Mouse (Mus musculus) brown adipose tissue, adult 24 weeks (tissue): ENCODE data around the gene Pon2. TPM values are rescaled to one million over a fixed set of nuclear protein-coding genes. Genes with fewer than 3 reads are reported as not detected.
A peak's percentile ranks its signal among the peaks of the same experiment; 100 is the strongest.
"Not testable (repeated sequence)": the region's sequence is repeated elsewhere in the genome, so short reads cannot be mapped to it uniquely, and the experiment has no call there.

ENCODE experiments used
- H3K27ac ChIP-seq: fragments of 200-500 bp; replicated peaks from 2 replicates; pipeline ENCODE4 v1.5.1; 2012; ENCODE audit warnings: low read depth, mild to moderate bottlenecking, low read length
- H3K4me1 ChIP-seq: fragments of 200-500 bp; 2 replicates; pipeline ENCODE4 v1.6.1; 2012; ENCODE audit warnings: low read length, mixed read lengths; ENCODE audit not compliant: control insufficient read depth, insufficient read depth, insufficient read length
- H3K4me3 ChIP-seq: fragments of 200-500 bp; 2 replicates; pipeline ENCODE4 v1.5.1; 2012; ENCODE audit warnings: low read depth, mild to moderate bottlenecking, low read length, moderate library complexity; ENCODE audit not compliant: insufficient read depth
- polyA plus RNA-seq: library from polyadenylated mRNA; stranded (reverse); fragments of >200 nt; gene quantifications from 2 replicates; pipeline ENCODE4 v1.2.4, GENCODE M21; 2012; ENCODE audit not compliant: missing spikeins, insufficient read depth, insufficient read length

Gene Pon2
- 23.0 and 42.4 TPM in 2 replicates for polyA plus RNA-seq

GRCm38 (mm10) chr6:5298092-5298554, at the start of gene Pon2:
Pon2 (minus strand) TSS chr6:5298455.
- Histone ChIP-seq H3K4me1 (peaks cover 4% of the 10 kb centered on the region; the same call in 1 of the 2 replicates), H3K27ac (peak within 1 kb of the TSS; percentile 89), H3K4me3 (peak within 1 kb of the TSS; percentile 80)

- Histone ChIP-seq H3K27ac (no peak overlapping the region), H3K4me3 (no peak overlapping the region)
Observed at GRCm38 (mm10) chr6:5344255-5344654, 46.0 kb upstream of the Pon2 start.

DNA sequence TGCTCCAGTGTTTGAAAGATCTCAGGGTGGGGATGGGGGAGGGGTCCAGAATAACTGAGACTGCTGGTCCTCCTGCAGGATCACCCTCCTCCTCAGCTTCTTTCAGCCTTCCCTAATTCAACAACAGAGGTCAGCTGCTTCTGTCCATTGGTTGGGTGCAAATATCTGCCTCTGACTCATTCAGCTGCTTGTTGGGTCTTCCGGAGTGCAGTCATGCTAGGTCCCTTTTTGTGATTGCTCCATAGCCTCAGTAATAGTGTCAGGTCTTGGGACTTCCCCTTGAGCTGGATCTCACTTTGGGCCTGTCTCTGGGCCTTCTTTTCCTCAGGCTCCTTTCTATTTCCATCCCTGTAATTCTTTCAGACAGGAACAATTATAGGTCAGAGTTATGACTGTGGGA, 41.0 kb upstream of the Pon2 start:
- not testable (repeated sequence) for H3K4me3 ChIP-seq, H3K27ac ChIP-seq, H3K4me1 ChIP-seq

More at GRCm38 (mm10) chr6:5344255-5344654, 46.0 kb upstream of the Pon2 start:
- no peaks in the 10 kb centered on the region for H3K4me1 ChIP-seq

DNA sequence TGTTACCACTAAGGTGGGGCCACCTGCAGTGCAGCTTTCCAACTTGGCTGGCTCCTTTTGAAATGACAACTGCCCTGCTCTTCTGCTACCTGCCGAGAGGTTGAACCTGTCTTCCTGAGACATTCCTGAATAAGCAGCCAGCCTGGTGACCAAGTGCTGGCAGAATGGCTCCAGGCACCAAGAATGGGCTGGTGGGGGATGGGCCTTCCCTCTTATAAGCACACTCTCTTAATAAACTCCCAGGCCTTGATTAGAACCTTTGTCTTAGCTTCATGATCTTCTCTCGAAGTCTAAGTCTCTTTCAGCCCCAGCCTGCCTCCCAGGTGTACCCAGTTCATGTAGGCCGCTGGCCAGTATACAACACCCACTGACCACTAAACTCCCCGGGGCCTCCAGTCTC, 40.5 kb upstream of the Pon2 start:
- H3K4me1 ChIP-seq, H3K4me3 ChIP-seq, H3K27ac ChIP-seq: not testable (repeated sequence)

GRCm38 (mm10) chr6:5336016-5336415, 37.8 kb upstream of the Pon2 start:
- H3K27ac ChIP-seq, H3K4me3 ChIP-seq, H3K4me1 ChIP-seq: not testable (repeated sequence)

- Histone ChIP-seq H3K27ac (no peak overlapping the region), H3K4me1 (no peaks in the 10 kb centered on the region), H3K4me3 (no peak overlapping the region)
Observed at GRCm38 (mm10) chr6:5334021-5334420, 35.8 kb upstream of the Pon2 start.

DNA sequence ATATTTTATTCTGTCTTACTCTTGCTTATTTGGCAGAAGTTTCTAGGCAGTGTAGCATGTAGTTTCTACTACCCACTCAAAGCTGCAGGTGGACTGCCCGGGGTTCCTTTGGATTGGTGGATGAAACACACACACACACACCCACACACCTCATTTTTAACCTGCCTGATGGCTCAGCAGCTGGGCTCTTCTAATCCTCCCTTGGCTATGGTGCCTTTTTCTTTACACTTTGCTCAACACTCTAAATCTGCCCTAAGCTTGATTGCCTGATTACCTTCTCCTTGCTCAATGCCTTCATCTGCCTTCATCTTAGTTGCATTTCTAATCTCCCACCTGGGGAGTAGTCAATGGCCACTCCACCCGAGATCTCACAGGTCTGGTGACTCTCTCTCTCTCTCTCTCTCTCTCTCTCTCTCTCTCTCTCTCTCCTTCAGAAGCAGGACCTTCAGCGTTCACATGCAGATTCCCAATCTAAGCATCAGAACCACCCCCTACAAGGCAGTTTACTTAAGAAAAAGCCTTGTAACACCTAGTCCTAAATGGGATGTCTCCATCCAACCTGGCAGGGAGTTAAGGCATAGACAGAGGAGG, 34.4 kb upstream of the Pon2 start:
- H3K4me3 ChIP-seq = no peak overlapping the region
- H3K27ac ChIP-seq = no peak overlapping the region
- H3K4me1 ChIP-seq = no peaks in the 10 kb centered on the region

GRCm38 (mm10) chr6:5325122-5325521, 26.9 kb upstream of the Pon2 start:
- no peaks in the 10 kb centered on the region for H3K4me1 ChIP-seq
- H3K27ac ChIP-seq = no peak overlapping the region
- no peak overlapping the region for H3K4me3 ChIP-seq

GRCm38 (mm10) chr6:5324101-5324500, 25.8 kb upstream of the Pon2 start:
- H3K4me3 ChIP-seq, H3K4me1 ChIP-seq, H3K27ac ChIP-seq: not testable (repeated sequence)

GRCm38 (mm10) chr6:5316630-5317029, 18.4 kb upstream of the Pon2 start:
- no peak overlapping the region for H3K27ac ChIP-seq
- no peak overlapping the region for H3K4me3 ChIP-seq
- H3K4me1 ChIP-seq = no peaks in the 10 kb centered on the region

DNA sequence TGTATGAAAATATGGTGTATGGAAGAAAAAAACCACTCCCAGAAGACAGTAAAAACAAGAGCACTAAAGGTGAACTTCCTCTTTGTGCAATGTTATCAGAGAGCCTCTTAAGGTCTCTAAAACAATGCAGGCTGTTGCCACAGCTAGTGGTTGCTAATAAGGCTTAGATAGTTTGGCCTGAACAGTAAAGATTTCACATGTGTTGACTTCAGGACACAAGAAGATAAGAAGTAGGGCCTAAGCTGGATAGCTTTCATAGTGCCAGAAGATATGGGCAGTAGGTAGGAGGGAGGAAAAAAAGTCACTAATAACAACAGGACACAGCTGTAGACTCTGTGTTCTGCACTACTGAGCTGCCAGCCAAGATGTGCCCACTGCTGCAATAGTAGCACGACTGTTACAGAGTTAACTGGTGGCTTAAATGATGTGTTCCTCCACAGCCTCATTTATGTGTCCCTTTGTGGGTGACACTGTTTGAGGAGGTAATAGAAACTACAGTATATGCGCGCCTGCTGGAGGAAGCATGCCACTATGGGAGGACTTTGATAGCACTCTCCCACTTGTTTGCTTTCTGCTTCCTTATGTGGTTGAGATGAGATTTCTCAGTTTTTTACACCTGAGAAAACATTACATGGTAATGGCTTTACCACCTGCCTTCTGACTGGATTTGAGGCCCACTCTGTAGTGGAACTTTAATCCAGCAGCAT, 17.0 kb upstream of the Pon2 start:
- no peak overlapping the region for H3K27ac ChIP-seq
- no peaks in the 10 kb centered on the region for H3K4me1 ChIP-seq
- no peak overlapping the region for H3K4me3 ChIP-seq

GRCm38 (mm10) chr6:5313951-5314590, 15.8 kb upstream of the Pon2 start:
- Histone ChIP-seq H3K4me1 (no peaks in the 10 kb centered on the region), H3K4me3 (no peak overlapping the region), H3K27ac (no peak overlapping the region)

DNA sequence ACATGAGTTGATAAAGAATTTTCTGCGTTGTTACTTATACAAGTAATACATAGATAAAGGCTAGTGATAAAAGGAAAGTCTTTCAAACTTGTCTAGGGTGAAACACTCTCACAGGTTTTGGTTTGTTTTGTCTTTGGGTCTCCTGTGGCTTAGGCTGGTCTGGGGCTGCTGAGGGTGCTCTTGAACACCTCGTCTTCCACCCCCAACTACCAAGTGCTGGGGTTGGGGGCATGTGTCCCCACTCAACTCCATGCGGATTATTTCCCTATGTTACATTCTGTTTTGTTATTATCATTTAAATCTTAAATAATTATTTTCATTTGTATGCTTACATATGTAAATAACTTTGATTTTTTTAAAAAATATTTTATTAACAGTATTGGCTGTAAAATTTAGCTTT, 12.2 kb upstream of the Pon2 start:
- H3K4me3 ChIP-seq = no peak overlapping the region
- H3K4me1 ChIP-seq = no peaks in the 10 kb centered on the region
- no peak overlapping the region for H3K27ac ChIP-seq

- Histone ChIP-seq H3K27ac (no peak overlapping the region), H3K4me3 (no peak overlapping the region), H3K4me1 (no peaks in the 10 kb centered on the region)
Observed at GRCm38 (mm10) chr6:5309595-5310197, 11.4 kb upstream of the Pon2 start.

DNA sequence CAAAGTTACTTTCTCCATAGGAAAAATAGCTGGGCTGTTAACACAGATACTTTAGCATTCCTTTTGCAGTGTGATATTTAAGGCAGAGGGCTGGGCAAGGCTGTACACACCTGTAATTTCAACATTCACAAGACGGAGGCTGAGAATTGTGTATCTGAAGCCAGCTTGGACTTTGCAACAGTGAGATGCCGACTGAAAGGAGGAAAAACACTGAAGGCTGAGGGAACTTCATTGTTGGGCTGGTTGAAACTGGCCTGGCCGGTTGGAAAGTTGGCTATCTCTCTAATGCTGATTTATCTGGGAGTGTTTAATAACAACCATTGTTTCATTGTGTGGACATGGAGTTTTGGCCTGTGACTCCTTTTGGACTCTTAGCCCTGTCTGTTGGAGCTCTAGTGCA, 7.7 kb upstream of the Pon2 start:
- Histone ChIP-seq H3K4me1 (no peaks in the 10 kb centered on the region), H3K4me3 (no peak overlapping the region), H3K27ac (no peak overlapping the region)
